Mouse (Mus musculus) liver, embryonic 14.5 days (tissue): Measurements from ENCODE around the gene Zbtb16.

Experiments used
- CTCF ChIP-seq: IDR thresholded peaks from 2 replicates; pipeline ENCODE4 v1.5.1; 2016; ENCODE audit warnings: antibody characterized with exemption, low read depth, control low read depth
- EP300 ChIP-seq: IDR thresholded peaks from 2 replicates; pipeline ENCODE4 v1.6.1; 2016; ENCODE audit warnings: antibody characterized with exemption, low read depth

DNA sequence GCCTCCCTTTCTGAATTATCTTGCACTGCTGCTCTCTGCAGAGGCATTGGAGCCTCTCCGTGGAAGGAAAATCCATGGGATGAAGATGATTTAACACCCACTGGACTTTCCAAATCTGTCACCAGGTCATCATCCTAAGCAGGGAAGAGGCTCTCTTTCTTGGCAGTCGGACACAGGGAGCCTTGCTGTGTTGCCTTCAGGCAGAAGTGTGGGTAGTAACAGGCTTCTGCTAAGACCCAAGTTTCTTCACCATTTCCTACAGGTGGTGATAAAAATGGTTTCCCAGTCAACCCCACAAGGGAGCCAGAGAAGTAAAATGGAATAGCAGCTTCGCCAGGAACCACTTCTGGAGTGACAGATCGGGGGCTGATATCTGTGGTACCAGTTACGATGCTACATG lies 13.5 kb upstream of the Zbtb16 start:
- no peak for TF ChIP-seq CTCF
- TF ChIP-seq EP300 = no peak
